Mouse (Mus musculus) layer of hippocampus, adult 9-11 months (tissue): ENCODE measurements around the gene Myl9.

Experiments
- DNase-seq: peaks from one replicate; pipeline ENCODE4 v3.0.0; 2022

Gene Myl9

GRCm38 (mm10) chr2:156764747-156765146, 10.5 kb upstream of the Myl9 start:
- DNase-seq = no peak

- DNase-seq = no peak
Observed at GRCm38 (mm10) chr2:156765593-156765992, 9.6 kb upstream of the Myl9 start.

GRCm38 (mm10) chr2:156766227-156767019, 8.8 kb upstream of the Myl9 start:
- no peak for DNase-seq

GRCm38 (mm10) chr2:156767108-156767507, 8.1 kb upstream of the Myl9 start:
- no peak for DNase-seq

- DNase-seq = no peak
Observed at GRCm38 (mm10) chr2:156769274-156769673, 5.9 kb upstream of the Myl9 start.

GRCm38 (mm10) chr2:156773470-156773869, 1.8 kb upstream of the Myl9 start:
- DNase-seq = no peak

GRCm38 (mm10) chr2:156774035-156774737, 1.0 kb upstream of the Myl9 start:
- no peak for DNase-seq

GRCm38 (mm10) chr2:156775455-156776435, 525 bp downstream of the Myl9 start:
- no peak for DNase-seq

GRCm38 (mm10) chr2:156776907-156777306, 1.7 kb downstream of the Myl9 start:
- DNase-seq = no peak

GRCm38 (mm10) chr2:156777326-156778004, 2.2 kb downstream of the Myl9 start:
- DNase-seq = no peak

- no peak for DNase-seq
Observed at GRCm38 (mm10) chr2:156778571-156778970, 3.4 kb downstream of the Myl9 start.

- no peak for DNase-seq
Observed at GRCm38 (mm10) chr2:156779036-156779435, 3.8 kb downstream of the Myl9 start.

- no peak for DNase-seq
Observed at GRCm38 (mm10) chr2:156779488-156779887, 4.3 kb downstream of the Myl9 start.

- DNase-seq = no peak
Observed at GRCm38 (mm10) chr2:156780129-156780528, 4.9 kb downstream of the Myl9 start.

GRCm38 (mm10) chr2:156780752-156781151, 5.5 kb downstream of the Myl9 start:
- no peak for DNase-seq

GRCm38 (mm10) chr2:156781281-156781680, 6.1 kb downstream of the Myl9 start:
- DNase-seq = no peak

- no peak for DNase-seq
Observed at GRCm38 (mm10) chr2:156781836-156782480, 6.7 kb downstream of the Myl9 start.

- DNase-seq = no peak
Observed at GRCm38 (mm10) chr2:156782481-156783348, 7.5 kb downstream of the Myl9 start.

GRCm38 (mm10) chr2:156783349-156783728, 8.1 kb downstream of the Myl9 start:
- no peak for DNase-seq

GRCm38 (mm10) chr2:156784016-156784585, 8.9 kb downstream of the Myl9 start:
- DNase-seq = no peak

- no peak for DNase-seq
Observed at GRCm38 (mm10) chr2:156784891-156785290, 9.7 kb downstream of the Myl9 start.
